Mouse (Mus musculus): ENCODE measurements around the gene Stkld1. TPM values are rescaled to one million over a fixed set of nuclear protein-coding genes. Genes with fewer than 3 reads are reported as not detected.

The Stkld1 gene
- polyA plus RNA-seq, 1 experiment: 138 TPM

DNA sequence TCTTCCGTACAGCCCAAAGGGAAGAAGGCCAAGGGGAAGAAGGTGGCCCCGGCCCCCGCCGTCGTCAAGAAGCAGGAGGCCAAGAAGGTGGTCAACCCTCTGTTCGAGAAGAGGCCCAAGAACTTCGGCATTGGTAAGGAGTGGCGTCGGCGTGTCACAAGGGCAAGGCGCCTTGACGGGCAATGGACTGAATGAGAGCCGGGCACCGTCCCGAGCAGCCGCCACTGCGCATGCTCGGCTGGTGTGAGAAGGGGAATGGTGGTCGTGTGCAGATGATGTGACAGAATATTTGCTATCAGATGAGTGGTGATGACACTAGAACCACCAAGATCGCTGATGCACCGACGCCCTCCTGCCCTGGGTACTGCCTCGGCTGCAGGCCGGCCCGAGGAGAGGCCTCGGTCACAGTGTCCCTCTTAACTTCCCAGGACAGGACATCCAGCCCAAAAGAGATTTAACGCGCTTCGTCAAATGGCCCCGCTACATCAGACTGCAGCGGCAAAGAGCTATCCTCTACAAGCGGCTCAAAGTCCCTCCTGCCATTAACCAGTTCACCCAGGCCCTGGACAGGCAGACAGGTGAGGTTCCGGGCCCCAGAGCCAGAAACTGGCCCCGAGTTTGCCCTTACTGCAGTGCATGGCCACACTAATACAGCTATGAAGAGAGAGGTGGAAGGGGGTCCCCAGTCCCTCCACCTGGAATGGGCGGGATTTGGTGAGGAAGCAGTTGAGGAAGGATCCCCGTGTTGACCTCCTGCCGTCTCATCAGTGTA, 22.7 kb upstream of the Stkld1 start:
- peaks cover 9% of the 10 kb centered on the region for H3K4me1 ChIP-seq (ENCODE audit: control insufficient read depth, insufficient read depth, low read length)

DNA sequence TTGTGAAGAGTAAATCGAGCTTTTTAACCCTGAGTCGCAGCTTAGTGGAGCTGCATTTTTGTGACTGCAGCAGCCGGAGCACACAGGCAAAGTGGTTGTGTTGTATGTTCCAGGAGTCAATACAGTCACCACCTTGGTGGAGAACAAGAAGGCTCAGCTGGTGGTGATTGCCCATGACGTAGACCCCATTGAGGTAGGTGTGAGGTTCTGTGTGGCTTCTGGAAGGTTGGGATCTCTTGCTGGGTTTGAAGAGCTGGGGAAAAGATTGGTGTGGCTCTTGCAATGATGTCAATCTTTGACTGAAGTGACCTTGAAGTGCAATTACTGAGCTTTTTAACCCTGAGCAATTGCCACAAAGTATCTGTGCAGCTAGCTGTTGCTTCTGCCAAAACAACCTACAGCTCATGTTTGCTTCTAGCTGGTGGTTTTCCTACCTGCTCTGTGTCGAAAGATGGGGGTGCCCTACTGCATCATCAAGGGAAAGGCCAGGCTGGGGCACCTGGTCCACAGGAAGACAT, 21.5 kb upstream of the Stkld1 start:
- TF ChIP-seq POLR2A (IDR thresholded peaks at IDR 0.05; ENCODE audit: control insufficient read depth, low read depth, low read length) (no peak), CTCF (IDR thresholded peaks at IDR 0.05; ENCODE audit: control insufficient read depth, insufficient read depth, insufficient replicate concordance, low read depth, low read length) (no peak)
- peaks cover 15% of the 10 kb centered on the region for H3K4me1 ChIP-seq (ENCODE audit: control insufficient read depth, insufficient read depth, low read length)

More for the DNA sequence above, 22.7 kb upstream of the Stkld1 start:
- TF ChIP-seq CTCF (IDR thresholded peaks at IDR 0.05; ENCODE audit: control insufficient read depth, insufficient read depth, insufficient replicate concordance, low read depth, low read length) (no peak), POLR2A (IDR thresholded peaks at IDR 0.05; ENCODE audit: control insufficient read depth, low read depth, low read length) (no peak)
- Histone ChIP-seq H3K36me3 (ENCODE audit: control insufficient read depth, insufficient read depth, low read length) (no peaks in the 10 kb centered on the region), H3K27ac (ENCODE audit: control insufficient read depth, insufficient read depth, low read depth, low read length) (peak overlapping the region; percentile 87), H3K4me3 (ENCODE audit: control insufficient read depth, low read depth, low read length) (peak overlapping the region; percentile 91), H3K27me3 (ENCODE audit: control insufficient read depth, insufficient read depth, low read length) (no peaks in the 10 kb centered on the region)

DNA sequence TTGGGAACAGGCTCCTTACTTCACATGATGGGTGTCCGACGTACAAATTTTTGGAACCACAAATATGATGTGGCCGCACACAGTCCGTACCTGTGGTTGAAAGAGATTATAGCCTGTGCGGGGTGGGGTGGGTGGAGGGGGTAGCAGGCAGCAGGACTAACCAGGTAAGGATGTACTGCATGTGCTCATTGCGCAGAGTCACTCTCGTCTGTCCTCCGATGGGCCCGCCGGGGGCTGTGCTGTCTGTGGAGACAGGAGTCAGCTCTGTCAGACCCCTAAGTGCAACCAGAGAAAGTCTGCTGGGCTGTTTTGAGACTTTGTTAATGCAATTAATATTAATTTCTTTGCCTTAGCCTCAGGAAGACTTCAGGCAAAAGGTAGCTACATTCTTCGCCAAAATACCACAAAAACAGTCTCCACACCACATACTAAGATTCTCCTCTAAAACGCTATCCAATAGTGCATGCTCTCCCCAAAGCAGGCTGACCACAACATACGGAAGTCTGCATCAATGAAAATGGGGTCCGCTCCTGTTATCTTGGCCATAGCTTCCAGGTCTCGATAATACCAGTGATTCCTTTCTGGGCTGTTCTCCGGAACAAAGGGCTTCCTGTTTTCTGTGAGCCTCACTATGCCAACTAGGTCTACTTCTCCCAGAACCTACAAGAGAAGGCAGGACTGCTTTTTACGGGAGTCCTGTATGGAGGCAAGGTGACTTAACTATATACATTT, 20.3 kb upstream of the Stkld1 start:
- TF ChIP-seq POLR2A (IDR thresholded peaks at IDR 0.05; ENCODE audit: control insufficient read depth, low read depth, low read length): no peak
- no peak for TF ChIP-seq CTCF (IDR thresholded peaks at IDR 0.05; ENCODE audit: control insufficient read depth, insufficient read depth, insufficient replicate concordance, low read depth, low read length)
- H3K4me1 ChIP-seq (ENCODE audit: control insufficient read depth, insufficient read depth, low read length): peaks cover 15% of the 10 kb centered on the region
- no peak overlapping the region for H3K4me3 ChIP-seq (ENCODE audit: control insufficient read depth, low read depth, low read length)
- no peak overlapping the region for H3K27ac ChIP-seq (ENCODE audit: control insufficient read depth, insufficient read depth, low read depth, low read length)
- H3K36me3 ChIP-seq (ENCODE audit: control insufficient read depth, insufficient read depth, low read length): no peaks in the 10 kb centered on the region
- no peaks in the 10 kb centered on the region for H3K27me3 ChIP-seq (ENCODE audit: control insufficient read depth, insufficient read depth, low read length)

More for the DNA sequence above, 21.5 kb upstream of the Stkld1 start:
- Histone ChIP-seq H3K27me3 (ENCODE audit: control insufficient read depth, insufficient read depth, low read length) (no peaks in the 10 kb centered on the region), H3K36me3 (ENCODE audit: control insufficient read depth, insufficient read depth, low read length) (no peaks in the 10 kb centered on the region), H3K27ac (ENCODE audit: control insufficient read depth, insufficient read depth, low read depth, low read length) (no peak overlapping the region), H3K4me3 (ENCODE audit: control insufficient read depth, low read depth, low read length) (no peak overlapping the region)

DNA sequence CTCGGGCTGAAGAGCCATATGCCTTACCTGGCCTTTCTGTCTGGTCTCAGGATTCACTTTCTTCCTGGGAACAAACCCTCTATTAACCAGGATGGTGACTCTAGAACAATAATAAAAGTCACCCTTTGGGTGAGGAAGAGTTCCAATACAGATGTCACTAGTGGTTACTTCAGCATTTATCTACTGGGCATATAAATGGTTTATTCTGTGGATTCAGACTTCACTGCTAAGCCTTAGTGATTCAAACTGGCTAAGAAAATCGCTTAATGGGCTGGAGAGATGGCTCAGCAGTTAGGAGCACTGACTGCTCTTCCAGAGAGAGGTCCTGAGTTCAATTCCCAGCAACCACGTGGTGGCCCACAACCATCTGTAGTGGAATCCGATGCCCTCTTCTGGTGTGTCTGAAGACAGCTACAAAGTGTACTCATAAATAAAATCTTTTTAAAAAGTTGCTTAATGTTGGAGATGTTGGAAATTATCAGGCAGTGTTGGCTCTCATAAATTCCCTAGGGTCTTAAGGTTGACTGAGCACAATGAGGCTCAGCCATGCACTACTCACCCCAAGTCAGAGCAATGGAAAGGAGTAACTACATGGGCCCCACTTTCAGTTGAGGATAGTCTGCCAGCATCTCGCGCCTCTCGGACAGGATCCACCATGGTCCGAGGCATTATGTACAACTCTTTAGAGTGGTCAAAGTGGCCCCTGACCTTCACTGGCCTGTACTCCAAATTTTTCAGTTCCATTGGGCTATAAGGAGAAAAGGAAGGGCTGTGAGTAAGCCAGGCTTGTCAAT, 19.5 kb upstream of the Stkld1 start:
- Histone ChIP-seq H3K4me3 (ENCODE audit: control insufficient read depth, low read depth, low read length) (no peak overlapping the region), H3K4me1 (ENCODE audit: control insufficient read depth, insufficient read depth, low read length) (peaks cover 15% of the 10 kb centered on the region), H3K27ac (ENCODE audit: control insufficient read depth, insufficient read depth, low read depth, low read length) (no peak overlapping the region), H3K27me3 (ENCODE audit: control insufficient read depth, insufficient read depth, low read length) (no peaks in the 10 kb centered on the region), H3K36me3 (ENCODE audit: control insufficient read depth, insufficient read depth, low read length) (no peaks in the 10 kb centered on the region)
- no peak for TF ChIP-seq POLR2A (IDR thresholded peaks at IDR 0.05; ENCODE audit: control insufficient read depth, low read depth, low read length)
- no peak for TF ChIP-seq CTCF (IDR thresholded peaks at IDR 0.05; ENCODE audit: control insufficient read depth, insufficient read depth, insufficient replicate concordance, low read depth, low read length)

DNA sequence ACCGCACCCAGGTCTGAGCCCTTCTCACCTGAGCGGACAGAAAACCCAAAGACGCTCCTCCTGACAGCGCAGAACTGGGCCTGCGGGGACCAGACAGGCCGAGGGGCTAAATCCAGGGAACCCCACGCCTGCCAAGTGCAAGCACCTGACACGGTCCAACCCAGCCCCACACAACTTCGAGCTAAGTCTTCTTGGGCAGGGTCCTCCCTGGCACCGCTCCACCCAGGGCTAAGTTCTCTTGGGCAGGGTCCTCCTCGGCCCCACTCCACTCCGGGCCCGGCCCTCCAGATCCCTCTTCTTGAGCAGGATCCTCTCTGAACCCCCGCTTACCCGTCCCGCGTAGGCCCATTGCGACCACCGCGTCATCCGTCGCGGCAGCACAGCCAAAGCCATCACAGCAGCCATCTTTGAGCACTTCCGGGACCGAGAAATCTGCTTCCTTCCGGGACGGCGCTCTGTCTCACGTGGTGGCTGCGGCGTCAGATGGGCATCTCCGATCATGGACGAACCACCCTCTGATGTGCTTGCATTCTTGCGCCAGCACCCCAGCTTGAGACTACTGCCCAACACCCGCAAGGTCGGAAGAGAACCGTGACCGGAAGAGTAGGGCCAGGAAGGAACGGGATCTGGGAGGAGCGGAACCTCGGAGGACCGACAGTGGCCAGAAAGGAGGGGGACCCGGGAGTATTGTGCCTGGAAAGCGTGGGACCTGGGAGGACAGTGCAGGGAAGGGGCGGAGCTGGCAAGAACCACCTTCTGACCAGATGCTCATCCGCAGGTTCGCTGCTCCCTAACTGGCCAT, 17.7 kb upstream of the Stkld1 start, which contains the start of the genes Surf2 and Surf1:
TSS of gene Surf2 (plus strand) at position 441 of the 802 bp plus-strand sequence.
TSS of gene Surf1 (minus strand) at position 604 of the 802 bp plus-strand sequence.
- H3K4me3 ChIP-seq (ENCODE audit: control insufficient read depth, low read depth, low read length): peak within 1 kb of the TSS; percentile 95
- H3K27ac ChIP-seq (ENCODE audit: control insufficient read depth, insufficient read depth, low read depth, low read length): peak within 1 kb of the TSS; percentile 71
- H3K4me1 ChIP-seq (ENCODE audit: control insufficient read depth, insufficient read depth, low read length): peaks cover 14% of the 10 kb centered on the region
- no peak for TF ChIP-seq CTCF (IDR thresholded peaks at IDR 0.05; ENCODE audit: control insufficient read depth, insufficient read depth, insufficient replicate concordance, low read depth, low read length)
- TF ChIP-seq POLR2A (IDR thresholded peaks at IDR 0.05; ENCODE audit: control insufficient read depth, low read depth, low read length): peak; percentile 85
- no peaks in the 10 kb centered on the region for H3K27me3 ChIP-seq (ENCODE audit: control insufficient read depth, insufficient read depth, low read length)
- H3K36me3 ChIP-seq (ENCODE audit: control insufficient read depth, insufficient read depth, low read length): no peaks in the 10 kb centered on the region; the same call in none of the 2 replicates

DNA sequence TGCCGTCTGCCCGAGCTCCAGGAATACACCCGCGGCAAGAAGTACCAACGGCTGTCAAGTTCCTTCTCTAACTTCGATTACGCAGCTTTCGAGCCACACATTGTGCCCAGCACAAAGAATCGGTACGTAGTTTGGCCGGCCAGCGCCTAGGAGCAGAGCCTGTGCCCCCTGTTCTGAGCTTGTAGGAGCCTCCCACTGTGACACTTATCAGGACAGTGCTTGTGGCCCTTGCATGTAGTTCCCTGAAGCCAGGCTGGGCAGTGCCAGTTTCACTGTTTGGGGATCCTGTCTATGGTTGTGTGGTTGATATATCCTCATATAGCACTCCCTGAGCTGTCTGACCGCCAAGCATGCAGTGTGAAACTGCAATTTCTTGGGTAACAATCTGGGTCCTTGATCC, 17.1 kb upstream of the Stkld1 start:
- H3K4me1 ChIP-seq (ENCODE audit: control insufficient read depth, insufficient read depth, low read length): peaks cover 10% of the 10 kb centered on the region
- H3K36me3 ChIP-seq (ENCODE audit: control insufficient read depth, insufficient read depth, low read length): no peaks in the 10 kb centered on the region; the same call in none of the 2 replicates
- H3K4me3 ChIP-seq (ENCODE audit: control insufficient read depth, low read depth, low read length): peak overlapping the region; percentile 95
- no peak for TF ChIP-seq POLR2A (IDR thresholded peaks at IDR 0.05; ENCODE audit: control insufficient read depth, low read depth, low read length)
- no peak for TF ChIP-seq CTCF (IDR thresholded peaks at IDR 0.05; ENCODE audit: control insufficient read depth, insufficient read depth, insufficient replicate concordance, low read depth, low read length)
- H3K27ac ChIP-seq (ENCODE audit: control insufficient read depth, insufficient read depth, low read depth, low read length): peak overlapping the region; percentile 71
- H3K27me3 ChIP-seq (ENCODE audit: control insufficient read depth, insufficient read depth, low read length): no peaks in the 10 kb centered on the region

Data from testis, adult 2 months (tissue).